11 mouse cellular contexts compared by ENCODE assay signal in the genomic region with DNA sequence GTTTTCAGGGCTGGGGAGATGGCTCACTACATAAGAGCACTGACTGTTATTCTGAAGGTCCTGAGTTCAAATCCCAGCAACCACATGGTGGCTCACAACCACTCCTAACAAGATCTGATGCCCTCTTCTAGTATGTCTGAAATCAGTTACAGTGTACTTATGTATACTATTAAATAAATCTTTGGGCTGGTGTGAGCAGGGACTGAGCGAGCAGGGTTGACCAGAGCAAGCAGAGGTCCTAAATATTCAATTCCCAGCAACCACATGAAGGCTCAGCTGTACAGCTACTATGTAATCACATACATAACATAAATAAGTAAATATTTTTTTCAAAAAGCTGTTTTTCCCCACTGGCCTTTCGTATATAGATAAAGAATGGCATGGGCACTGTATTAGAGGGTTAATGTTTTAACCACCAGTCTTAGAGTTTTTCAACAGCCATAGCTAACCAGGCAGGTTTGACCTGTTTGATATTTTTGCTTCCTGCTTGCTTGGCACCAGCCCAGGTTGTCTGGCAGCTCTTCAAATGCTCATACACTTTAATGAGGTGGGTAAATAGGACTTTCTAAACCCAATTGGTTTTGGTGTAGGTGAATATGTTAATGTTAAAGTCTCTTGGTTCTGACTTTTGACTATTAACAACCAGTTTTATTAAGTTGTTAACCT.
DNase-seq lines count a peak whose midpoint lies in the region; ATAC-seq lines count a peak whose summit lies in the region.
"Had no signal": no experiment of that assay in that cellular context is flagged by ENCODE, and none has a peak within 500 bp of the region (broad histone marks: within the 10 kb centered on the region; RNA-seq: fewer than 3 reads in every experiment).

No protein-coding gene starts in this region.

- no peak for ATAC-seq in forebrain, embryonic 14.5 days
- ATAC-seq in forebrain, embryonic 13.5 days = no peak
- peak; percentile 78; the same call in 1 of the 2 replicates for ATAC-seq in kidney, embryonic 16.5 days (ENCODE audit: low FRiP score, low TSS enrichment)

- H3K27ac ChIP-seq in forebrain, embryonic 14.5 days (ENCODE audit: low read depth, low read length) = no peak overlapping the region
- no peak overlapping the region for H3K27ac ChIP-seq in forebrain, embryonic 13.5 days
- no peak overlapping the region for H3K27ac ChIP-seq in kidney, embryonic 16.5 days (ENCODE audit: low read length)
- H3K27ac ChIP-seq: heart, embryonic 15.5 days had no signal

- no peaks in the 10 kb centered on the region for H3K36me3 ChIP-seq in forebrain, embryonic 14.5 days (ENCODE audit: control insufficient read depth, insufficient read depth, low read length)
- H3K36me3 ChIP-seq in forebrain, embryonic 13.5 days (ENCODE audit: poor library complexity, severe bottlenecking) = no peaks in the 10 kb centered on the region
- no peaks in the 10 kb centered on the region for H3K36me3 ChIP-seq in kidney, embryonic 16.5 days (ENCODE audit: insufficient read depth, low read length)
- H3K36me3 ChIP-seq: heart, embryonic 15.5 days had no signal

- intact Hi-C loops in heart, postnatal 10 days (cut with DNase I) = no loop called here

- no peak overlapping the region for H3K4me3 ChIP-seq in forebrain, embryonic 14.5 days (ENCODE audit: low read depth, low read length)
- H3K4me3 ChIP-seq in forebrain, embryonic 13.5 days = no peak overlapping the region
- no peak overlapping the region for H3K4me3 ChIP-seq in kidney, embryonic 16.5 days (ENCODE audit: low read length)
- H3K4me3 ChIP-seq: heart, embryonic 15.5 days had no signal

- H3K27me3 ChIP-seq in forebrain, embryonic 14.5 days (replicated peaks; ENCODE audit: control insufficient read depth, insufficient read depth, low read length) = no peaks in the 10 kb centered on the region
- H3K27me3 ChIP-seq in forebrain, embryonic 13.5 days = no peaks in the 10 kb centered on the region
- no peaks in the 10 kb centered on the region for H3K27me3 ChIP-seq in kidney, embryonic 16.5 days (ENCODE audit: insufficient read depth, low read length)
- H3K27me3 ChIP-seq: heart, embryonic 15.5 days had no signal

- no peak overlapping the region for H3K9ac ChIP-seq in forebrain, embryonic 14.5 days (ENCODE audit: low read length)
- no peak overlapping the region for H3K9ac ChIP-seq in forebrain, embryonic 13.5 days
- H3K9ac ChIP-seq in kidney, embryonic 16.5 days (replicated peaks; ENCODE audit: low read length) = no peak overlapping the region
- H3K9ac ChIP-seq: heart, embryonic 15.5 days had no signal

- H3K4me2 ChIP-seq in forebrain, embryonic 14.5 days (ENCODE audit: low read length) = no peak overlapping the region
- no peak overlapping the region for H3K4me2 ChIP-seq in forebrain, embryonic 13.5 days
- H3K4me2 ChIP-seq in kidney, embryonic 16.5 days (replicated peaks; ENCODE audit: low read depth, low read length) = no peak overlapping the region
- H3K4me2 ChIP-seq: heart, embryonic 15.5 days had no signal

- H3K9me3 ChIP-seq in forebrain, embryonic 14.5 days (replicated peaks; ENCODE audit: control insufficient read depth, low read length) = no peaks in the 10 kb centered on the region
- H3K9me3 ChIP-seq in forebrain, embryonic 13.5 days (replicated peaks) = no peaks in the 10 kb centered on the region
- H3K9me3 ChIP-seq in kidney, embryonic 16.5 days (ENCODE audit: low read length) = no peaks in the 10 kb centered on the region
- H3K9me3 ChIP-seq: heart, embryonic 15.5 days had no signal

- WGBS in forebrain, embryonic 14.5 days = 93% methylated on average over 2 of the region's 2 CpGs
- WGBS in forebrain, embryonic 13.5 days = 86% methylated on average over 2 of the region's 2 CpGs
- WGBS in kidney, embryonic 16.5 days = 76% methylated on average over 2 of the region's 2 CpGs

- H3K4me1 ChIP-seq in forebrain, embryonic 14.5 days (ENCODE audit: control insufficient read depth, insufficient read depth, low read length) = peaks cover 7% of the 10 kb centered on the region; the same call in 1 of the 2 replicates
- H3K4me1 ChIP-seq in forebrain, embryonic 13.5 days = peaks cover 8% of the 10 kb centered on the region
- no peaks in the 10 kb centered on the region for H3K4me1 ChIP-seq in kidney, embryonic 16.5 days (ENCODE audit: insufficient read depth, low read length)
- H3K4me1 ChIP-seq: heart, embryonic 15.5 days had no signal

- peak; percentile 10 for DNase-seq in forebrain, embryonic 14.5 days (ENCODE audit: low spot score)
- peak; percentile 48 for DNase-seq in lung, postnatal 10 days
- DNase-seq in urinary bladder, adult 2 months (ENCODE audit: low spot score) = peak; percentile 34
- DNase-seq in gastrocnemius, postnatal 4 days (ENCODE audit: low spot score in 2 of 2) = no peak
- DNase-seq in adrenal gland, adult 2 months = no peak
- DNase-seq in heart, postnatal 10 days = no peak
- DNase-seq: cerebellum, adult 9-11 months; thymus, postnatal 4 days had no signal

Comparison
In these comparisons a context has a peak if more than half of its experiments do, and no peak if none do; other contexts are left out.
1. DNase-seq: peak in forebrain, embryonic 14.5 days (single experiment), lung, postnatal 10 days (single experiment) and urinary bladder, adult 2 months (single experiment); none in gastrocnemius, postnatal 4 days (0 of 2), adrenal gland, adult 2 months (single experiment) and heart, postnatal 10 days (0 of 2).